Mouse (Mus musculus) right cerebral cortex, postnatal 14 days (tissue): ENCODE measurements around the gene Mfrp.
A peak's percentile ranks its signal among the peaks of the same experiment; 100 is the strongest.
"Not testable (repeated sequence)": the region's sequence is repeated elsewhere in the genome, so short reads cannot be mapped to it uniquely, and the experiment has no call there.

ENCODE experiments used
- DNase-seq: peaks from one replicate; pipeline ENCODE4 v3.0.0; 2022

The Mfrp gene

GRCm38 (mm10) chr9:44106182-44106581 lies 4.7 kb downstream of the Mfrp start:
- no peak for DNase-seq

- no peak for DNase-seq
Measured at GRCm38 (mm10) chr9:44106596-44106995, 5.1 kb downstream of the Mfrp start.

- DNase-seq: peak; percentile 76
Measured at GRCm38 (mm10) chr9:44107110-44107509, 5.6 kb downstream of the Mfrp start, which contains the start of gene C1qtnf5. C1qtnf5 (plus strand) TSS chr9:44107245.

- DNase-seq: peak; percentile 66
Measured at GRCm38 (mm10) chr9:44107557-44108179, 6.1 kb downstream of the Mfrp start.

- DNase-seq: no peak
Measured at GRCm38 (mm10) chr9:44108269-44109055, 6.9 kb downstream of the Mfrp start.

- DNase-seq: peak; percentile 82
Measured at GRCm38 (mm10) chr9:44109360-44110095, 8.0 kb downstream of the Mfrp start.

- not testable (repeated sequence) for DNase-seq
Measured at GRCm38 (mm10) chr9:44111909-44112308, 10.4 kb downstream of the Mfrp start.

GRCm38 (mm10) chr9:44113105-44113789 lies 11.7 kb downstream of the Mfrp start, which contains the start of the genes Gm49380 and Rnf26:
Gm49380 (minus strand) TSS chr9:44113500.
Rnf26 (minus strand) TSS chr9:44113517.
- peak; percentile 96 for DNase-seq

GRCm38 (mm10) chr9:44114453-44114852 lies 12.9 kb downstream of the Mfrp start:
- no peak for DNase-seq

GRCm38 (mm10) chr9:44115599-44115998 lies 14.1 kb downstream of the Mfrp start:
- no peak for DNase-seq

- DNase-seq: no peak
Measured at GRCm38 (mm10) chr9:44116182-44116581, 14.7 kb downstream of the Mfrp start.

- peak; percentile 51 for DNase-seq
Measured at GRCm38 (mm10) chr9:44119011-44119410, 17.5 kb downstream of the Mfrp start.

- DNase-seq: no peak
Measured at GRCm38 (mm10) chr9:44119948-44120465, 18.5 kb downstream of the Mfrp start.

- no peak for DNase-seq
Measured at GRCm38 (mm10) chr9:44124317-44124716, 22.8 kb downstream of the Mfrp start.

GRCm38 (mm10) chr9:44125026-44125425 lies 23.5 kb downstream of the Mfrp start:
- no peak for DNase-seq

- DNase-seq: peak; percentile 84
Measured at GRCm38 (mm10) chr9:44125546-44126428, 24.3 kb downstream of the Mfrp start.

- DNase-seq: no peak
Measured at GRCm38 (mm10) chr9:44126746-44127145, 25.2 kb downstream of the Mfrp start.

GRCm38 (mm10) chr9:44127351-44127801 lies 25.8 kb downstream of the Mfrp start:
- DNase-seq: no peak

GRCm38 (mm10) chr9:44129633-44130032 lies 28.1 kb downstream of the Mfrp start:
- DNase-seq: no peak

- no peak for DNase-seq
Measured at GRCm38 (mm10) chr9:44130034-44130433, 28.5 kb downstream of the Mfrp start.

GRCm38 (mm10) chr9:44130581-44131275 lies 29.2 kb downstream of the Mfrp start:
- no peak for DNase-seq
